Mouse (Mus musculus) liver, embryonic 14.5 days (tissue): ENCODE data around the gene Dusp11. TPM values are rescaled to one million over a fixed set of nuclear protein-coding genes. Genes with fewer than 3 reads are reported as not detected.
"Not testable (repeated sequence)": the region's sequence is repeated elsewhere in the genome, so short reads cannot be mapped to it uniquely, and the experiment has no call there.

ENCODE experiments used
- ATAC-seq: fragments of 200-750 bp; cut with Nextera tagmentation; 2 replicates; pipeline ENCODE4 v1.8.0; 2017; ENCODE audit warnings: moderate number of reproducible peaks, mild to moderate bottlenecking, moderate library complexity; ENCODE audit not compliant: insufficient read depth
- DNase-seq, 3 experiments: peaks; one replicate each; pipeline ENCODE4 v3.0.0-alpha.2; 2012 to 2013; ENCODE audit warnings: low read depth in 3 of 3, low spot score in 3 of 3
- H3K27ac ChIP-seq: fragments of 300-500 bp; sonication (generic); 2 replicates; pipeline ENCODE4 v1.5.1; 2014; ENCODE audit warnings: moderate library complexity, mild to moderate bottlenecking, control low read depth, inconsistent platforms
- H3K27me3 ChIP-seq: fragments of 300-500 bp; sonication (generic); 2 replicates; pipeline ENCODE4 v1.6.1; 2014; ENCODE audit warnings: mild to moderate bottlenecking, low read length, moderate library complexity; ENCODE audit not compliant: control insufficient read depth, insufficient read depth
- H3K36me3 ChIP-seq: fragments of 300-500 bp; sonication (generic); replicated peaks from 2 replicates; pipeline ENCODE4 v1.6.1; 2014; ENCODE audit warnings: low read depth; ENCODE audit not compliant: control insufficient read depth, insufficient read depth
- H3K4me1 ChIP-seq, 2 experiments: fragments of 200-500 bp in 1 of 2; fragments of 300-500 bp in 1 of 2; sonication (generic) in 1 of 2; replicated peaks; 2 replicates each; pipeline ENCODE4 v1.6.1; 2012 to 2014; ENCODE audit warnings: antibody characterized with exemption in 1 of 2, inconsistent platforms in 1 of 2, low read length in 1 of 2; ENCODE audit not compliant: control insufficient read depth in 2 of 2, insufficient read depth in 2 of 2
- H3K4me2 ChIP-seq: fragments of 300-500 bp; sonication (generic); 2 replicates; pipeline ENCODE4 v1.6.1; 2014; ENCODE audit warnings: low read depth, mild to moderate bottlenecking, control low read depth, moderate library complexity
- H3K4me3 ChIP-seq, 2 experiments: fragments of 200-500 bp in 1 of 2; fragments of 300-500 bp in 1 of 2; sonication (generic) in 1 of 2; 2 replicates each; pipeline ENCODE4 v1.5.1; 2012 to 2014; ENCODE audit warnings: low read depth in 2 of 2, low read length in 2 of 2, mild to moderate bottlenecking in 2 of 2, control low read depth in 1 of 2, inconsistent platforms in 1 of 2, moderate library complexity in 1 of 2; ENCODE audit not compliant: insufficient read depth in 1 of 2
- H3K9ac ChIP-seq: fragments of 300-500 bp; sonication (generic); replicated peaks from 2 replicates; pipeline ENCODE4 v1.6.1; 2014; ENCODE audit warnings: mild to moderate bottlenecking, control low read depth, moderate library complexity
- H3K9me3 ChIP-seq: fragments of 300-500 bp; sonication (generic); 2 replicates; pipeline ENCODE4 v1.6.1; 2016; ENCODE audit warnings: low read length, mixed read lengths; ENCODE audit not compliant: control insufficient read depth
- CTCF ChIP-seq: IDR thresholded peaks from 2 replicates; pipeline ENCODE4 v1.5.1; 2016; ENCODE audit warnings: antibody characterized with exemption, low read depth, control low read depth
- EP300 ChIP-seq: IDR thresholded peaks from 2 replicates; pipeline ENCODE4 v1.6.1; 2016; ENCODE audit warnings: antibody characterized with exemption, low read depth
- WGBS: fragments of 180-500 bp; shearing (Covaris S2); extraction: QIAGEN DNeasy Blood & Tissue Kit; methylation state at CpG from one replicate; pipeline ENCODE4 v1.1.7; 2014; ENCODE audit not compliant: insufficient replicate concordance; 5-methylcytosine and 5-hydroxymethylcytosine counted together
- polyA plus RNA-seq, 2 experiments: library from polyadenylated mRNA; depleted of rRNA in 1 of 2; stranded (reverse) in 1 of 2; unstranded in 1 of 2; fragments of >200 nt; fragmentation: Nextera tagmentation in 1 of 2; extraction: Ambion mirVana in 1 of 2; gene quantifications; 2 replicates each; pipeline versions ENCODE4 v1.2.1 to v1.2.3; 2012 to 2014

Gene Dusp11
- polyA plus RNA-seq (2012; rRNA removed): 14.6 and 20.3 TPM in 2 replicates
- 27.2 and 30.4 TPM in 2 replicates for polyA plus RNA-seq (2014; fragmentation: Nextera tagmentation; extraction: Ambion mirVana)

DNA sequence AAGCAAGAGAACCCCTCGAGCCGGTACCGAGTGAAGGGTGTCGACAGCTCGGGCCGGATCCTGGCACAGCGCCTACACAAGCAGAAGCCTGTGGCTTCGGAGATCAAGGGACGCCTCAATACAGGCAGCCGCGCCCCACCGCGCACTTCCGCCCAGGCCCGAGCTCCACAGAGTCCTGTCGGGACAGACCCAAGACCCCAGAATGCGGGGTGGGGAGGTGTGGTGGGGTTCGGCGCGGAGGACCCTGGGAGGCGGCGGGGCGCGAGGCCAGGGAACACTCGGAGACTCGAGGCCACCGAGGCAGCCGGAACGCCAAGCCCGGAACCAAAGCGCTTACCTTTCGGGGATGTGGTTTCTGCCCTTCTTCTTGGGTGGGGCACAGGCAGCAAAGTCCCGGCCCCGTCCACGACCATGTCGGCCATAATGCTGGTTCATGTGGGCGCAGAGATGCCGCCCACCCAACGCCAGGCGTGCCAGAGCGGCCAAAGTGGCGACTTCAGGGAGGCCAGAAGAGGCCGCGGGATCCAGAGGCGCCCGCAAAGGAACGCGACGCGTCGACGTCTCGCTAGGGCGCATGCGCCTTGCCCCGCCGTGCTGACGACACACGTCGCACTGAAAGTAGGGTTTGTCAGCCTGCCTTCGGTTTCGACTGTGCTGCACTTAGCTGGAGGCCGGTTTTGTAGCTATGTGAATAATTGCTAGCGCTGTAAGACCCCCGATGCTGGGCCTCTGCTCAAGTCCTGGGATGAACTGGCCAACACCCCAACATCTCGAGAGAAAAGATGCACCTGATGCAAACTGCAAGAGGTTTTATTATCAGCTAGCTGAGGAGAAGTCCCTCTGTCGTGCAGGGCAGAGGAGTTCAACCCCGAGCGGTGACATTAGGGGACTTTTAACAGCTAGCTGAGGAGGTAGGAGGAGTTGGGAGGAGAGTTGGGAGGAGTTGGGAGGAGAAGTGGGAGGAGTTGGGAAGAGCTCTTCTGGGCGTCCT lies at the start of gene Dusp11:
TSS of gene Dusp11 (minus strand) at position 567 of the 991 bp plus-strand sequence.
- Histone ChIP-seq H3K27ac (peak within 1 kb of the TSS; percentile 100), H3K4me1 (peaks cover 4 to 6% of the 10 kb centered on the region in 2 experiments; a peak in 3 of 4 replicates), H3K4me3 (peak within 1 kb of the TSS; percentile 64 to 80), H3K9me3 (no peaks in the 10 kb centered on the region), H3K36me3 (peaks cover 24% of the 10 kb centered on the region), H3K4me2 (peak within 1 kb of the TSS; percentile 87), H3K27me3 (no peaks in the 10 kb centered on the region), H3K9ac (peak within 1 kb of the TSS; percentile 78)
- WGBS: under 1% methylated on average over 70 of the region's 70 CpGs
- TF ChIP-seq CTCF (0 out of 2 replicates have a peak, but pooled peaks have one; percentile 23), EP300 (no peak)
- peak; percentile 97 for ATAC-seq
- peak; percentile 78 to 85 (median 79) for DNase-seq

DNA sequence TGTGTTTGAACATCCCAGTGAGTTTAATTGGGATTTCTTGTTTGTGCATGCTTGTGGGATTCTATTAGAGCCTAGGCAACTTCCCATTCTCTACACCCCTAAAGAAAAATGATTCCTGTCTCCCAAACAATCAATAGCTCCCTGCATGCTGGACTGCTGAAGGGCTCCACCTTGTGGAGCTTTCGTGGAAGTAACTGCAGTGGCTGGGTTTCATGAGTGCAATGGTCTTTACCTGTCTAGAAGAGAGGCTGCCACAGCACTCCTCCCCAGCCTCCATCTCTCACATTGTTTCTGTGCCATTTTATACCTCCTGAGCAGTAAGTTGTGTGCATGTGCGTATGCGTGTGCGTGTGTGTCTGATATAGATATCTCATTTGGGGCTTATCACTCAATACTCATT lies 48.5 kb upstream of the Dusp11 start:
- no peak overlapping the region for H3K9ac ChIP-seq

DNA sequence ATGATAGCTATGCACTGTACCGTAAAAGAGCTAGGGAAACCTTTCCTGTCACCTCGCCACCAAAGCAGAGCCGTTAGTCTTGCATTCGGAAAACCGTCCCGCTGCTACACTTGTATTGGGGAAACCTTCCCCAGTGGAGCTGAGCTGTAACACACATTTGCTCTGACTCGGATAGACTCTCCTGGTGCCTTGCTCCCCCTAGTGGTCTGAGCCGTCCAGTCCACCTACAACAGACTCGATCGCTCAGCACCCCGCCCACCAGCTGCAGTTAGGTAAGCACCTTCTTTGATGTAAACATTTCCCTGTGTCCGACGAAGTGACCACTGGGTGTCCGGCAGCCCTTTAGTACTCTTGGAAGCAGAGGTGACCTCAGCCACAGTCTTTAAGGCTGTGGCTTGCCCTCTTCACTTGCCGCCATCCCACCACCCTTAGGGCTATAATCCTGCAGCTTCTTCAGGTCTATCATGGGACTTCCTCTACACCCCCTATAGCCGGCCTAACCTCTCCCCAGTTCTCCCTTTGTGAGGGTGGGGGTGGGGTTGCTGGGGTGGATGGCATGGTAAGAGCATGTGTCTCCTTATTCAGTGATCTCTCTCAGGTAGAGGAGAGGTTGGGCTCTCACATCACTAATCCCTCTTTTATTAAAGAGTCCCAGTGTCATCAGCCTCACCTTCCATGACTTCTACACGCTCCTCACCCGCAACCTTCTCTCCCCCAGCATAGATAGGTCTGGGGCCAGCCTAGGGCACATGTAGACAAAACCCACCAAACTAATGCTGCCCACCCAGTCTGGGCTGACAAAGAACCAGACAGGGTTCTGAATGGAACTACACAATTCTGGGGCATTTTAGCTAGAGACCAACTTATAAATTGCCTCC lies 43.0 kb upstream of the Dusp11 start:
- H3K4me3 ChIP-seq: no peak overlapping the region
- TF ChIP-seq EP300 (no peak), CTCF (peak; percentile 98)
- peak overlapping the region; percentile 43 for H3K4me2 ChIP-seq
- 12% methylated on average over 18 of the region's 18 CpGs for WGBS
- H3K27me3 ChIP-seq: no peaks in the 10 kb centered on the region; the same call in 1 of the 2 replicates
- no peak overlapping the region for H3K9ac ChIP-seq
- H3K36me3 ChIP-seq: no peaks in the 10 kb centered on the region
- H3K4me1 ChIP-seq: peaks cover 0 to 3% of the 10 kb centered on the region in 2 experiments; a peak in 2 of 4 replicates
- peak; percentile 77 for ATAC-seq
- H3K27ac ChIP-seq: no peak overlapping the region
- no peaks in the 10 kb centered on the region for H3K9me3 ChIP-seq
- DNase-seq: peak; percentile 67

More for the DNA sequence above, 48.5 kb upstream of the Dusp11 start:
- peak; percentile 16 to 42 (median 27) for DNase-seq
- WGBS: 13% methylated on average over 4 of the region's 4 CpGs
- no peaks in the 10 kb centered on the region for H3K4me1 ChIP-seq
- no peak overlapping the region for H3K27ac ChIP-seq
- ATAC-seq: no peak
- H3K27me3 ChIP-seq: no peaks in the 10 kb centered on the region; the same call in 1 of the 2 replicates
- no peak overlapping the region for H3K4me2 ChIP-seq
- no peaks in the 10 kb centered on the region for H3K36me3 ChIP-seq
- TF ChIP-seq CTCF: peak; percentile 81
- TF ChIP-seq EP300: 0 out of 2 replicates have a peak, but pooled peaks have one; percentile 13
- no peak overlapping the region for H3K4me3 ChIP-seq
- no peaks in the 10 kb centered on the region for H3K9me3 ChIP-seq

DNA sequence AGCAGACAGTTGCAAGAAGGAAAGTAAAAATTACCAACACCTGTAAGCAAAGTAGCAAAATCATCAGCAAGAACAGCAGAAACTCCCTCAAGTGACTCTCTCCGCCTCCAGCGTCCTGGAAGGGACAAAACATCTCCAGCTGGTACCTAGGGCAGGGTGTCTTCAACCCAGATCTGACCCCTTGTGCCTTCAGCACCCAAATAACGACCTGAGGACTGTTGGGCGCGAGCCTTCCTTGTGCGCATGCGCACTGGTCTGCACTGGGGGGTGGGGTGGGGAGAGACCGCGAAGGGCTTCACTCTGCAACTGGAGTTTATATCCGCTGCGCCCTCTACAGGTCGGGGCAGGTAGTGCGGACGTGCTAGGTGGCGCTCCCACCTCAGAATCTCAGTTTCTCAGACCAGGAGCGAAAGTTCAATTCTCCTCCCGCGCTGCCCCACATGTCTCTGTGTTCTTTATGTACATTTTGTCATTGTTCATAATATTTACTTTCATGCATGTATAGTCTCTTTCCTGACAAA lies 42.0 kb upstream of the Dusp11 start:
- WGBS: 63% methylated on average over 18 of the region's 18 CpGs
- TF ChIP-seq CTCF: peak; percentile 84
- no peak for TF ChIP-seq EP300
- H3K4me1 ChIP-seq: peaks cover 0 to 3% of the 10 kb centered on the region in 2 experiments; a peak in 2 of 4 replicates
- H3K27ac ChIP-seq: no peak overlapping the region
- no peaks in the 10 kb centered on the region for H3K9me3 ChIP-seq
- H3K36me3 ChIP-seq: no peaks in the 10 kb centered on the region
- H3K9ac ChIP-seq: no peak overlapping the region
- H3K4me2 ChIP-seq: no peak overlapping the region
- DNase-seq (peak in 2 of 3 experiments; percentile 17 to 36), ATAC-seq (no peak)
- H3K27me3 ChIP-seq: no peaks in the 10 kb centered on the region; the same call in 1 of the 2 replicates
- H3K4me3 ChIP-seq: no peak overlapping the region

DNA sequence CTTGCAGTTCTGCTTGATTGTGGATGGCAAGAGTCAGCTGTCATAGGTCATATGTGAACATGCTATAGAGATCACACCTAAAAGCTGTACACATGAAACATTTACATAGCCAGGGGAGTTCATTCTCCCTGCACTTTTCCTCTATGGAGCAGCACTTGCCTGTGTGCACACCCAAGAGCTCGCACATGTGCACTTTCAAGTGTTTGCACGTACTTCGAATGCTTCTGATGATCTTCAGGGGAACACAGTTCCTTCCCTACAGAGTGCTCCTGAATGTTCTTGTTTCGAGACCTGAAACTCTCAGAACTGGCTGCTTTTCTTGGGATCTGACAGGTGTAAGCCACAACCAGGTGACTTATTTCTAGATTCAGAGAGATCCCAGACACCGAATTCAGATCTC lies 29.3 kb upstream of the Dusp11 start:
- ATAC-seq, H3K4me3 ChIP-seq, H3K27me3 ChIP-seq, H3K4me1 ChIP-seq, H3K36me3 ChIP-seq, H3K27ac ChIP-seq, H3K9ac ChIP-seq, DNase-seq, H3K9me3 ChIP-seq, H3K4me2 ChIP-seq: not testable (repeated sequence)
- WGBS: 59% methylated on average over 5 of the region's 5 CpGs

DNA sequence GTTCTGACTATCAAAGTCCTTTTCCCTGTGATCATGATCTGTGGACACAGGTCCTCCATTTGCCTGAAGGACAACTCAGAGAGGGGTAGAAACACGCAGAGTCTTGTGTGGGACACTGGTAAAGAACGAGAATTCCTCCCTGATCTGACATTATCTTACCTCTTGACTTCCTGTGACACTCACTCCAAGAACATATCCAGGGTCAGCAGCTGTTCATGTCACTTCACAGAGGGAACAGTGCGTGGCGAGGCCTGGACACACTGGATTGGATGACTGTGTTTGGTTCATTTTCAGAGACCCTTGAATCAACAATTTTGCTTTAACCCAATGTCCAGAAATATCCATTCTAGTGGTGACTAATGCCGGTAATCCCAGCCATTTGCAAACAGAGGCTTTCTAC lies 28.1 kb upstream of the Dusp11 start:
- DNase-seq, H3K4me2 ChIP-seq, H3K27ac ChIP-seq, H3K4me1 ChIP-seq, H3K27me3 ChIP-seq, H3K9ac ChIP-seq, H3K4me3 ChIP-seq, H3K36me3 ChIP-seq, ATAC-seq, H3K9me3 ChIP-seq: not testable (repeated sequence)
- WGBS: 38% methylated on average over 5 of the region's 5 CpGs
